Mouse (Mus musculus) hindbrain, embryonic 11.5 days (tissue): ENCODE measurements around the gene Dhx37. TPM values are rescaled to one million over a fixed set of nuclear protein-coding genes. Genes with fewer than 3 reads are reported as not detected.
"Not testable (repeated sequence)": the region's sequence is repeated elsewhere in the genome, so short reads cannot be mapped to it uniquely, and the experiment has no call there.

Experiments used
- ATAC-seq: fragments of 200-750 bp; cut with Nextera tagmentation; 2 replicates; pipeline ENCODE4 v1.8.0; 2017; ENCODE audit warnings: mild to moderate bottlenecking, moderate TSS enrichment, moderate library complexity; ENCODE audit not compliant: low FRiP score
- DNase-seq: peaks from one replicate; pipeline ENCODE4 v3.0.0-alpha.2; 2015; ENCODE audit warnings: low spot score
- H3K27ac ChIP-seq: fragments of 300-500 bp; sonication (generic); 2 replicates; pipeline ENCODE4 v1.5.1; 2014; ENCODE audit warnings: mild to moderate bottlenecking, low read depth, low read length
- H3K27me3 ChIP-seq: fragments of 300-500 bp; sonication (generic); 2 replicates; pipeline ENCODE4 v1.6.1; 2014; ENCODE audit warnings: mild to moderate bottlenecking, low read length, moderate library complexity, mixed read lengths; ENCODE audit not compliant: control insufficient read depth, insufficient read depth
- H3K36me3 ChIP-seq: fragments of 300-500 bp; sonication (generic); 2 replicates; pipeline ENCODE4 v1.6.1; 2014; ENCODE audit warnings: mild to moderate bottlenecking, low read length, moderate library complexity, mixed read lengths; ENCODE audit not compliant: control insufficient read depth, insufficient read depth
- H3K4me1 ChIP-seq: fragments of 300-500 bp; sonication (generic); replicated peaks from 2 replicates; pipeline ENCODE4 v1.6.1; 2014; ENCODE audit warnings: low read length, mixed read lengths; ENCODE audit not compliant: control insufficient read depth, insufficient read depth
- H3K4me2 ChIP-seq: fragments of 300-500 bp; sonication (generic); replicated peaks from 2 replicates; pipeline ENCODE4 v1.6.1; 2014; ENCODE audit warnings: mild to moderate bottlenecking, low read depth, low read length
- H3K4me3 ChIP-seq: fragments of 300-500 bp; sonication (generic); 2 replicates; pipeline ENCODE4 v1.5.1; 2014; ENCODE audit warnings: low read depth, low read length
- H3K9ac ChIP-seq: fragments of 300-500 bp; sonication (generic); 2 replicates; pipeline ENCODE4 v1.6.1; 2014; ENCODE audit warnings: low read depth, low read length
- H3K9me3 ChIP-seq: fragments of 300-500 bp; sonication (generic); 2 replicates; pipeline ENCODE4 v1.6.1; 2016; ENCODE audit warnings: low read length; ENCODE audit not compliant: control insufficient read depth
- WGBS: fragments of 180-500 bp; shearing (Covaris S2); extraction: QIAGEN DNeasy Blood & Tissue Kit; methylation state at CpG from one replicate; pipeline ENCODE4 v1.1.7; 2014; 5-methylcytosine and 5-hydroxymethylcytosine counted together
- polyA plus RNA-seq: library from polyadenylated mRNA; unstranded; fragments of >200 nt; fragmentation: Nextera tagmentation; extraction: Ambion mirVana; gene quantifications from 2 replicates; pipeline ENCODE4 v1.2.1, GENCODE M21; 2014

The Dhx37 gene
- polyA plus RNA-seq, 1 experiment from 2014 or later = 10.4 TPM

GRCm38 (mm10) chr5:125444554-125444953 lies 10.6 kb upstream of the Dhx37 start:
- Histone ChIP-seq H3K27ac (no peak overlapping the region), H3K4me3 (no peak overlapping the region), H3K4me2 (no peak overlapping the region), H3K27me3 (no peaks in the 10 kb centered on the region), H3K36me3 (no peaks in the 10 kb centered on the region), H3K9me3 (no peaks in the 10 kb centered on the region), H3K4me1 (peaks cover 4% of the 10 kb centered on the region; the same call in 1 of the 2 replicates), H3K9ac (no peak overlapping the region)
- DNase-seq = no peak
- 97% methylated on average over 4 of the region's 4 CpGs for WGBS
- no peak for ATAC-seq

GRCm38 (mm10) chr5:125443915-125444314 lies 10.0 kb upstream of the Dhx37 start:
- ATAC-seq = no peak

GRCm38 (mm10) chr5:125443335-125443734 lies 9.4 kb upstream of the Dhx37 start:
- no peaks in the 10 kb centered on the region for H3K9me3 ChIP-seq
- peaks cover 4% of the 10 kb centered on the region; the same call in 1 of the 2 replicates for H3K4me1 ChIP-seq
- no peaks in the 10 kb centered on the region for H3K27me3 ChIP-seq
- WGBS = 91% methylated on average over 5 of the region's 5 CpGs
- no peak overlapping the region for H3K4me3 ChIP-seq
- H3K4me2 ChIP-seq = no peak overlapping the region
- no peak for DNase-seq
- no peak for ATAC-seq
- H3K9ac ChIP-seq = no peak overlapping the region
- H3K36me3 ChIP-seq = no peaks in the 10 kb centered on the region
- H3K27ac ChIP-seq = no peak overlapping the region

More at GRCm38 (mm10) chr5:125443915-125444314, 10.0 kb upstream of the Dhx37 start:
- Histone ChIP-seq H3K9ac (no peak overlapping the region), H3K4me3 (no peak overlapping the region), H3K27ac (no peak overlapping the region), H3K4me1 (peaks cover 4% of the 10 kb centered on the region; the same call in 1 of the 2 replicates), H3K4me2 (no peak overlapping the region), H3K27me3 (no peaks in the 10 kb centered on the region), H3K9me3 (no peaks in the 10 kb centered on the region), H3K36me3 (no peaks in the 10 kb centered on the region)
- 83% methylated on average over 3 of the region's 3 CpGs for WGBS
- DNase-seq = no peak

GRCm38 (mm10) chr5:125442136-125442995 lies 8.4 kb upstream of the Dhx37 start:
- ATAC-seq = peak; percentile 38
- peak overlapping the region; percentile 81; the same call in 1 of the 2 replicates for H3K27ac ChIP-seq
- 22% methylated on average over 27 of the region's 27 CpGs for WGBS
- H3K9ac ChIP-seq = peak overlapping the region; percentile 90
- no peak for DNase-seq
- no peaks in the 10 kb centered on the region for H3K36me3 ChIP-seq
- H3K4me2 ChIP-seq = peak overlapping the region; percentile 78
- peak overlapping the region; percentile 88 for H3K4me3 ChIP-seq
- H3K9me3 ChIP-seq = no peaks in the 10 kb centered on the region
- peaks cover 4% of the 10 kb centered on the region; the same call in 1 of the 2 replicates for H3K4me1 ChIP-seq
- no peaks in the 10 kb centered on the region for H3K27me3 ChIP-seq

- peak within 1 kb of the TSS; percentile 90 for H3K9ac ChIP-seq
- H3K9me3 ChIP-seq = no peaks in the 10 kb centered on the region
- DNase-seq (peak; percentile 87), ATAC-seq (peak; percentile 93)
- H3K4me3 ChIP-seq = peak within 1 kb of the TSS; percentile 88
- H3K27ac ChIP-seq = peak within 1 kb of the TSS; percentile 81
- no peaks in the 10 kb centered on the region for H3K27me3 ChIP-seq
- WGBS = under 1% methylated on average over 82 of the region's 97 CpGs
- H3K4me1 ChIP-seq = peaks cover 4% of the 10 kb centered on the region; the same call in 1 of the 2 replicates
- H3K36me3 ChIP-seq = no peaks in the 10 kb centered on the region
- H3K4me2 ChIP-seq = peak within 1 kb of the TSS; percentile 78
These were observed 7.6 kb upstream of the Dhx37 start, which contains the start of gene Bri3bp for GRCm38 (mm10) chr5:125441234-125442114. TSS of gene Bri3bp (plus strand) at chr5:125441568.

GRCm38 (mm10) chr5:125440583-125441233 lies 6.8 kb upstream of the Dhx37 start:
- Histone ChIP-seq H3K27me3 (no peaks in the 10 kb centered on the region), H3K4me2 (peak overlapping the region; percentile 78), H3K4me3 (peak overlapping the region; percentile 88), H3K9me3 (no peaks in the 10 kb centered on the region), H3K4me1 (peaks cover 4% of the 10 kb centered on the region; the same call in 1 of the 2 replicates), H3K27ac (peak overlapping the region; percentile 81), H3K36me3 (no peaks in the 10 kb centered on the region), H3K9ac (peak overlapping the region; percentile 90)
- 6% methylated on average over 7 of the region's 7 CpGs for WGBS
- ATAC-seq = peak; percentile 21; the same call in 1 of the 2 replicates
- DNase-seq = no peak

GRCm38 (mm10) chr5:125434347-125434746 lies 426 bp upstream of the Dhx37 start:
- H3K27ac ChIP-seq, H3K9me3 ChIP-seq, H3K4me3 ChIP-seq, H3K4me1 ChIP-seq, H3K9ac ChIP-seq, H3K36me3 ChIP-seq, H3K4me2 ChIP-seq, H3K27me3 ChIP-seq, DNase-seq: not testable (repeated sequence)
- peak; percentile 31; the same call in 1 of the 2 replicates for ATAC-seq
- WGBS = 56% methylated on average over 15 of the region's 15 CpGs

GRCm38 (mm10) chr5:125432324-125432723 lies 1.6 kb downstream of the Dhx37 start:
- not testable (repeated sequence) for H3K27ac ChIP-seq, H3K9me3 ChIP-seq, H3K27me3 ChIP-seq, H3K4me1 ChIP-seq, H3K9ac ChIP-seq, DNase-seq, ATAC-seq, H3K4me2 ChIP-seq, H3K4me3 ChIP-seq
- 100% methylated on average over 2 of the region's 2 CpGs for WGBS
- 0 out of 2 replicates have a peak, but pooled peaks cover 11% of the 10 kb centered on the region for H3K36me3 ChIP-seq
